Mouse (Mus musculus) layer of hippocampus, postnatal 14 days (tissue): ENCODE results near the gene Ldlrad1. TPM values are rescaled to one million over a fixed set of nuclear protein-coding genes. Genes with fewer than 3 reads are reported as not detected.

Source experiments
- DNase-seq, 2 experiments: peaks; one replicate each; pipeline ENCODE4 v3.0.0; 2021 to 2022; ENCODE audit warnings: low spot score in 2 of 2, mixed read lengths in 1 of 2
- total RNA-seq, 2 experiments: library from RNA; stranded (reverse); gene quantifications; 2 replicates each; pipeline ENCODE4 v1.2.3; 2021

Gene Ldlrad1
- total RNA-seq, 2 experiments from 2014 or later: 0.41 TPM; not detected in 1

- no peak for DNase-seq
Observed at GRCm38 (mm10) chr4:107210483-107211097, 1.6 kb downstream of the Ldlrad1 start.

- peak in 1 of 2 experiments; percentile 47 for DNase-seq
Observed at GRCm38 (mm10) chr4:107211465-107211864, 2.5 kb downstream of the Ldlrad1 start.

DNA sequence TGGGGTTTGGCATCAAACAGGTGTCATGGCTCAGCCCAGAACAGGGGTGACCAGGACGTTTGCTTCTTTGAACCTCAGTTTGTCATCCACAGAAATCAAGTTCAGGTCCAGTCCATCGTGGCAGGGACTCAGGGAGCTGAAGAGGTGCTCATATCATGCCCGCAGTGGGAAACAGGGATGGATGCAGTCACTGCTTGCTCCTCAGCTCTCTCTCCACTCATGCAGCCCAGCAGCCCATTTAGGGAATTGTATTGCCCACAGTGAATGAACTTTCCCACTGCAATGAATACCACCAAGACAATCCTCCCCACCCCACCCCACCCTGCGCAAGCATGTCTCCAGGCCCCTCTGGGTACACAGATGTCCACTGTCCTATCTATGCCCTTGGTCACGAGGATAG is 3.0 kb downstream of the Ldlrad1 start:
- DNase-seq: no peak

DNA sequence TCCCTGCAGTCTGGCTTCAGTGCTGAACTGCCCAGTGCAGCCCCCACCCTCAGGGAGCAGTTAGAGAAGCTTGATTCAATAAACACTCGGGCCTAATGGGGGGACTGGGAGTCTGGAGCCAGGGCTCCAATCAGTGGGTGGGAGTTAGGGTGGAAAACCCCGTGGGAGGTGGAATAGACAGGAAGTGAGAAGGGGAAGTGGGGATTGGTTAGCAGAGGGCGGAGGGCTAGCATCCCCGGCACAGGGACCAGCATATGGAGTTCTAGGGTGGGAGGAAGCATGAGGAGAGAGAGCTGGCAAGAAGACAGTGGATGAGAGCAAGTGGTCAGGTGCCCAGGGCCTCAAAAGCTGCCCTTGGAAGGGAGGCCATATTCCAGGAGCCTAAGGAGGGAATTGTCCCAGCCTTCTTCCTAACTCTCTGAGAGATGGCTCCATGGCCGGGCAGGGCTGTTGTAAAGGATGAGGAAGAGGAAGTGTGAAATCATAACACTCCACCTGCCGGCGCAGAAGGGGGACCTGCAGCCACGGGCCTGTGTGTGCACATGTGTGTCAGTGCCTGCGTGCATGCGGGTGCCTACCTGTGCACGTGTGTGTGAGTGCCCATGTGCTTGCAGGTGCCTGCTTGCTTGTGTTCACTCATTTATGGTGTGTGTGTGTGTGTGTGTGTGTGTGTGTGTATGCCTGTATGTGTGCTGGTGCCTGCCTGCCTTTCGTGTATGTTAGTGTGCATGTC is 4.5 kb downstream of the Ldlrad1 start:
- no peak for DNase-seq

- no peak for DNase-seq
Observed at GRCm38 (mm10) chr4:107217574-107217973, 8.6 kb downstream of the Ldlrad1 start.

DNA sequence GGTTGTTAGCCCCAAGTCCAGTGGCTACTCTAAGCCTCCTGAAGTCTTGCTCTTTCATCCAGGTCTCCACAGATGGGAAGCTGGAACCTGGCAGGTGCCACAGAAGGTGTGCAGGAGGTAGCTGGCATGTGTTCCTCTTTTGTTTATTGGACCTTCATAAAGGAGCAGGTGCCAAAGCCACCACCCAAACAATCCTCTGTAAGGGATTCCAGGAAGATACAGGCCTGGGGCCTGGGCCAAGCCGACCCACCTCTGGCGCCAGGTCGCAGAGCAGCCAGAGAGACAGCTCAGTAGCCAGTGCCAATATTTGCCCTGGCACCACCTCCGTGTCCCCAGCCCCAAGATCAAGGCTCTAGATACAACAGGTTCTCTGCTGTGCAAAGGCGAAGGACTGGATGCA is 12.5 kb downstream of the Ldlrad1 start:
- no peak for DNase-seq

DNA sequence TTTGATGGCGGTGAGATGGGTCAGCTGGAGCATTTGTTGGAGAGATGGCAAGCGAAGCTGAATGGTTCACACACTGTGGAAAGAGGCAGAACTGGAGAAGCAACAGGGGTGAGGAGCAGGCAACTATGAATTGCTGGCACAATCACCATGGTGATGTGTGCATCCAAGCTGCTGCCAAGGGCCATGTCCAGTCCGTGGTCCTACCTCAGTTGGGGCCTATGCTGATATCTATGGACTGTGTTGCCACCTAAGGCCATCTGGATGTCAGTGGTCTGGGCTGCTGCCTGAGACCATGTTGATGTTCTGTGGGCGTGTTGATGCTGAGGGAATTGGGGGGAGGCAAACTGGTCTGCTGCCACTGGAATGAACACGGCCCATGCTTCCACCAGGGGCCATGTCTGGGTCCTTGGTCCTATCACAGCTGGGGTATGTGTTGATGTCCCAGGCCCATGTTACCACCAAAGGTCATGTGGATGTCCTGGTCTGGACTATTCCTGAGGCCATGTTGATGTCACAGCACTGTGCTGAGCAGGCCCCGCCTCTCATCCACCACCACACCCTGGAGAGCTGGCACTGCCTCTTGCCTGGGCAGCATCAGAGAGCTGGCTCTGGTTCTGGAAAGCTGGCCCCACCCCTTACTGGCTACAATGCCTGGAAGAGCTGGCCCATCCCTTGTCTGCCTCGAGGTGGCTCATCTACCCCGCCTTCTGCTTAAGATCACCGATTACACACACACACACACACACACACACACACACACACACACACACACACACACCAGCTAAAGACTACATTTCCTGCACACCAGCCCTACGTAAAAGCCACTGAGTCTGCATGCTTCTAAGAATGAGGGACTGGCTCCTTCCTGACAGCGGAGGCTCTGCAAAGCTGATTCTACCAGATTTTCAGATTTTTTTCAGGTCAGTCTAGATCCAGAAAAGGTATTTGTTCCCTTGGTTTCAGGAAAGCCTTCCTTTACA is 14.5 kb downstream of the Ldlrad1 start:
- peak; percentile 22 to 32 for DNase-seq

DNA sequence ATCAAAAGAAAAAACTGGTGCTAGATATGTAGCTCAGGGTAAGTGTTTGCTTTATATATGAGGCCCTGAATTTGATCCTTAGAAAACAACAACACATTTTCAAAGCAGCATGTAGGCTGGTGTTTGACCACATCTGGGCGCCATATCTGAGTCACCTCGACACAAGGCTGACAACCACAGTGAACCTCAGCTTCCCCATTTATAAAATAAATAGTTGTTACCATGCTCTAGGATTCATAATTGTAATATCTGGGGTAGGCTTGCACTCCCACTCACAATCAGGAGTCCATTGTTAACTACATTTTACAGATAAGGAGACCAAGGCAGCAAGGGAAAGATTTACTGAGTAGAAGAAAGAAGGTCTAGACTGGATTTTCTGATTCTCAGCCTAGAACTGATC is 17.3 kb downstream of the Ldlrad1 start:
- no peak for DNase-seq

- no peak for DNase-seq
Observed at GRCm38 (mm10) chr4:107232219-107232618, 23.2 kb downstream of the Ldlrad1 start.

DNA sequence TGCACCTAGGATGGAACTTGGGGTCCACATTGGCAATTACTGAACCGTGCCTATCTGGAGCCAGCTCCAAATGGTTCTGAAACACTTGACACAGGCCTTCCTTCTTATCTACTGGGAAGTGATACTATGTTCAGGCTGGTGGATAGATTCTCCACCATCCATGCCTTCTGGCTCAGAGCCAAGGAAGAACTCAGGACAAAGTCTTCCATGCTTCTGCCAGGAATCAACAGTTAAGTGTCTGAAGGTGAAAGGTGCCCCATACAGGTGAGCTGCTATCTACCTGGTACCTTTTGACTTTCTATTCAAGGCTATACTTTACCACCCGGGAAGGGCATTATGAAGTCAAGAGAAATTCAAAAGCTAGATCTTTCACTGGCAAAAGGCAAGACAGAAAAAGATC is 29.3 kb downstream of the Ldlrad1 start:
- no peak for DNase-seq

- DNase-seq: no peak
Observed at GRCm38 (mm10) chr4:107240196-107240595, 31.2 kb downstream of the Ldlrad1 start.

DNA sequence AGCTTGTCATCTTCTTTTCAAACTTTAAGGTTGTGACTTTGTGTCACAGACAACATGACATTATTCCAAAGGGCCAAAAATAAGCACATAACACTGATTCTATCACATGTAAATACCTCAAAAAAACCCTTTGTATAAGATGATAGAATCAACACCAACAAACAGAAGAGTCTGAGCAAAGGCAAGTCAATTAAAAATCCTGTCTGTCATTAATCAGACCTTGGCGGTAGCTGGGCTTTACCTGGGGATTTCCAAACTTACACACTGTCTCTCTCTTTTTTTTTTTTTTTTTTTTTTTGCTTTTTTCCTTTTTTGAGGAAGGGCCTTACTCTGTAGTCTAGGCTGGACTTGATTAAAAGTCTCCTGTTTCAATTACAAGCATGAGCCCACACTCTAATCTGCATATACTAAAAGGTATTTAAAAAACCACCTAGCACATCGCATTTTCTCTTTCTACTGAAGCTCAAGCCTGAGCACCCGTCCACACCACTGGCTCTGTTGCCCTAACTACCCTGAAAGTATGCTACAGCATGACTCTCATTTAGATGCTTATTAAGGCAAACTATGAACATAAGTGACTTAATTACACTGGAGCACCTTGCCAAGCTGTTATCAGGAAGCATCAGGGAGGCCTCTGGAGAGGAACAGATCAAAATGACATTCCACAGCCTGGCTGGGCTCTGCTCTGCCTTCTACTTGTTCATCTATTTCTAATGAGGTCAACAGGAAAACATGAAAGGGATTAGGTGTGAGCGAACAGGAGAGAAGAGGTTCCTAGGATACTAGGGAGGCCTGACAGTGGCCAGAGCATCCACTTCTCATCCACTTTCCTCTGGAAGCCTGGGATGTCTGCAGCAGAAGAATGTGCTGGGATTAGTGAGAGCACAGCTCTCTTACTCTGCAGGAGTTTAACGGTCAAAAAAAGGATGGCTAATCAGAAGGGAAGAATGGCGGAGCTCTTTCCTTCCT is 34.7 kb downstream of the Ldlrad1 start:
- no peak for DNase-seq

- DNase-seq: no peak
Observed at GRCm38 (mm10) chr4:107245368-107245767, 36.4 kb downstream of the Ldlrad1 start.

DNA sequence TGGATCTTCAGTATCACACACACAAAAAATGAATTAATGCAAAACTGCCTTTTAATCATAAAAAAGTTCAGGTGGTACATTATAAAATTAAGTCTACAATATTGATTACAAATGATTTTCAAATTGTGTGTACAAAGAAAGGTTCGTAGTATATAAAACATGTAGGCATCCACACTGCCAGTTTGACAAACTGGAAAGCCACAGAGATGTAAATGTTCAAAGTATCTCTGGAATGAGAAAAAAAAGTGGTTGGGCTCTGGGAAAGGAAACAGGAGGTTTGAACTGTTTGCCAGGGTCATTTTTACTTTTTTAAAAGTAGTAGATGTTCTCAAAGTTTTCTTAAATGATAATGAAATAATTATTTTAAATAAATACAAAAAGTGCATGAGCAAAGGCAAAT is 37.1 kb downstream of the Ldlrad1 start:
- no peak for DNase-seq

- DNase-seq: no peak
Observed at GRCm38 (mm10) chr4:107247110-107247509, 38.1 kb downstream of the Ldlrad1 start.

DNA sequence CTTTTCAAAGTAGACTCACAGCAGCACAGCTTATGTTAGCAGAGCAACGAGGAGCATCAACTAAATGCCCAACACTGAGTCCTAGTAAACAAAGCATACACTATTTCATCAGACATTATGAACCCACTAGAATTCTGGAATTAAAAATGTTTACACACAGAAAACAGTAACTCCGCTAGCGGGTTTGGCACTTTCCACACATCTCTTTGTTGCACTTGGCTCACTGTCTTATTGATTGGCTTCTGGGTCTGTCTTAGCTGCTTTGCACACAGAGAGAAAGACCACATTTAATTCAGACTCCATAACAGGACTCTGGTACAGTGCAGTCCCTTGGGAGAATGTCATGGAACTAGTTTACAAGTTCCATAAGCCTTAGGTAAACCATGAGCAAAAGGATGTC is 39.1 kb downstream of the Ldlrad1 start:
- DNase-seq: no peak

DNA sequence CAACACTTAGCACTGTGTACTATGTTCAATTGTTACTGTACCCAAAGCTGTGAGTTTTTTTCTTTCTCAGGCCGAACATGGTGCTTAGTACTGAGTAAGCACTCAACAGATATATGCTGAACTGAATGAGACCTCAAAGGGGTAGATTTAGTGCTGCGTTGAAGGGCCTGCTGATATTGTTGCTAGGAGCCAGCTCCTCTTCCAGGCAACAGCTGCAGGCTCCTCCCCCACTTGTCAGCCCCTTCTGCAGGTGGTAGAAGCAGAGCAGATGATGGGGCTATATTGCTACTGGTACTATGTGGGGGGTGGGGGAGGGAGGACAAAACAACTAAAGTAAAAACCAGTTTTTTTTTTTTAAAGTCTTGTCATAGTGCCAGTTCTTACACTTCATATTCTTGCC is 40.5 kb downstream of the Ldlrad1 start:
- DNase-seq: no peak

- peak in 1 of 2 experiments; percentile 67 for DNase-seq
Observed at GRCm38 (mm10) chr4:107250494-107250893, 41.5 kb downstream of the Ldlrad1 start.

- no peak for DNase-seq
Observed at GRCm38 (mm10) chr4:107252522-107252921, 43.5 kb downstream of the Ldlrad1 start.
